Mouse (Mus musculus): Measurements from ENCODE around the gene Dennd1c. TPM values are rescaled to one million over a fixed set of nuclear protein-coding genes. Genes with fewer than 3 reads are reported as not detected.

Dennd1c gene
- total RNA-seq (2014; rRNA removed) (1.5 and 3.8 TPM in 2 replicates), polyA plus RNA-seq (2015; fragmentation: Nextera tagmentation; extraction: Ambion mirVana) (2.8 and 3.0 TPM in 2 replicates)

- ATAC-seq (no peak), DNase-seq (ENCODE audit: low spot score) (no peak)
- Histone ChIP-seq H3K4me3 (ENCODE audit: low read length) (no peak within 1 kb of the TSS), H3K9ac (replicated peaks; ENCODE audit: low read length) (no peak within 1 kb of the TSS), H3K27ac (no peak within 1 kb of the TSS), H3K27me3 (ENCODE audit: insufficient read depth, low read length) (no peaks in the 10 kb centered on the region), H3K4me1 (ENCODE audit: insufficient read depth, low read length) (no peaks in the 10 kb centered on the region), H3K4me2 (ENCODE audit: low read depth, low read length) (no peak within 1 kb of the TSS), H3K36me3 (ENCODE audit: insufficient read depth, low read length) (peaks cover 12% of the 10 kb centered on the region; the same call in 1 of the 2 replicates), H3K9me3 (ENCODE audit: low read length) (no peaks in the 10 kb centered on the region)
- 60% methylated on average over 6 of the region's 6 CpGs for WGBS
- no peak for TF ChIP-seq CTCF (IDR thresholded peaks at IDR 0.05; ENCODE audit: low read depth)
Measured at GRCm38 (mm10) chr17:57078336-57078735, at the start of gene Dennd1c. TSS of gene Dennd1c (minus strand) at chr17:57078514.

GRCm38 (mm10) chr17:57125853-57126622 is 47.7 kb upstream of the Dennd1c start:
- Histone ChIP-seq H3K4me3 (ENCODE audit: low read length) (no peak overlapping the region), H3K9ac (replicated peaks; ENCODE audit: low read length) (no peak overlapping the region), H3K36me3 (ENCODE audit: insufficient read depth, low read length) (no peaks in the 10 kb centered on the region), H3K9me3 (ENCODE audit: low read length) (no peaks in the 10 kb centered on the region), H3K27me3 (ENCODE audit: insufficient read depth, low read length) (no peaks in the 10 kb centered on the region), H3K4me2 (ENCODE audit: low read depth, low read length) (no peak overlapping the region), H3K4me1 (ENCODE audit: insufficient read depth, low read length) (no peaks in the 10 kb centered on the region), H3K27ac (no peak overlapping the region)
- no peak for DNase-seq (ENCODE audit: low spot score)
- no peak for TF ChIP-seq CTCF (IDR thresholded peaks at IDR 0.05; ENCODE audit: low read depth)
- no peak for ATAC-seq
- WGBS, result 66% methylated on average over 3 of the region's 3 CpGs

- Histone ChIP-seq H3K36me3 (ENCODE audit: insufficient read depth, low read length) (no peaks in the 10 kb centered on the region), H3K4me1 (ENCODE audit: insufficient read depth, low read length) (no peaks in the 10 kb centered on the region), H3K27ac (no peak overlapping the region), H3K27me3 (ENCODE audit: insufficient read depth, low read length) (no peaks in the 10 kb centered on the region), H3K4me3 (ENCODE audit: low read length) (no peak overlapping the region), H3K9ac (replicated peaks; ENCODE audit: low read length) (no peak overlapping the region), H3K4me2 (ENCODE audit: low read depth, low read length) (no peak overlapping the region), H3K9me3 (ENCODE audit: low read length) (no peaks in the 10 kb centered on the region)
- no peak for DNase-seq (ENCODE audit: low spot score)
- TF ChIP-seq CTCF (IDR thresholded peaks at IDR 0.05; ENCODE audit: low read depth), result no peak
- WGBS, result 87% methylated on average over 4 of the region's 4 CpGs
- ATAC-seq, result no peak
Measured at GRCm38 (mm10) chr17:57124792-57125191, 46.5 kb upstream of the Dennd1c start.

- no peak overlapping the region for H3K4me3 ChIP-seq (ENCODE audit: low read length)
- no peaks in the 10 kb centered on the region for H3K4me1 ChIP-seq (ENCODE audit: insufficient read depth, low read length)
- H3K27ac ChIP-seq, result no peak overlapping the region
- WGBS, result 86% methylated on average over 11 of the region's 11 CpGs
- H3K36me3 ChIP-seq (ENCODE audit: insufficient read depth, low read length), result no peaks in the 10 kb centered on the region
- ATAC-seq, result no peak
- H3K4me2 ChIP-seq (ENCODE audit: low read depth, low read length), result no peak overlapping the region
- no peak overlapping the region for H3K9ac ChIP-seq (replicated peaks; ENCODE audit: low read length)
- no peak for DNase-seq (ENCODE audit: low spot score)
- no peaks in the 10 kb centered on the region for H3K27me3 ChIP-seq (ENCODE audit: insufficient read depth, low read length)
- TF ChIP-seq CTCF (IDR thresholded peaks at IDR 0.05; ENCODE audit: low read depth), result no peak
- H3K9me3 ChIP-seq (ENCODE audit: low read length), result no peaks in the 10 kb centered on the region
Measured at GRCm38 (mm10) chr17:57123192-57124118, 45.1 kb upstream of the Dennd1c start.

GRCm38 (mm10) chr17:57121856-57122255 is 43.5 kb upstream of the Dennd1c start:
- WGBS, result 93% methylated on average over 2 of the region's 2 CpGs
- Histone ChIP-seq H3K27ac (no peak overlapping the region), H3K27me3 (ENCODE audit: insufficient read depth, low read length) (no peaks in the 10 kb centered on the region), H3K4me1 (ENCODE audit: insufficient read depth, low read length) (no peaks in the 10 kb centered on the region), H3K9me3 (ENCODE audit: low read length) (no peaks in the 10 kb centered on the region), H3K4me2 (ENCODE audit: low read depth, low read length) (no peak overlapping the region), H3K9ac (replicated peaks; ENCODE audit: low read length) (no peak overlapping the region), H3K36me3 (ENCODE audit: insufficient read depth, low read length) (no peaks in the 10 kb centered on the region), H3K4me3 (ENCODE audit: low read length) (no peak overlapping the region)
- ATAC-seq (no peak), DNase-seq (ENCODE audit: low spot score) (no peak)
- TF ChIP-seq CTCF (IDR thresholded peaks at IDR 0.05; ENCODE audit: low read depth), result no peak

GRCm38 (mm10) chr17:57118524-57119349 is 40.4 kb upstream of the Dennd1c start:
- Histone ChIP-seq H3K9me3 (ENCODE audit: low read length) (no peaks in the 10 kb centered on the region), H3K4me3 (ENCODE audit: low read length) (no peak overlapping the region), H3K4me1 (ENCODE audit: insufficient read depth, low read length) (no peaks in the 10 kb centered on the region), H3K27ac (no peak overlapping the region), H3K27me3 (ENCODE audit: insufficient read depth, low read length) (no peaks in the 10 kb centered on the region), H3K9ac (replicated peaks; ENCODE audit: low read length) (no peak overlapping the region), H3K36me3 (ENCODE audit: insufficient read depth, low read length) (no peaks in the 10 kb centered on the region), H3K4me2 (ENCODE audit: low read depth, low read length) (no peak overlapping the region)
- ATAC-seq (no peak), DNase-seq (ENCODE audit: low spot score) (no peak)
- 2% methylated on average over 11 of the region's 11 CpGs for WGBS
- TF ChIP-seq CTCF (IDR thresholded peaks at IDR 0.05; ENCODE audit: low read depth), result no peak

Data from hindbrain, postnatal 0 days (tissue).